Mouse (Mus musculus) kidney, postnatal 14 days (tissue): ENCODE results near the gene Tmem47.
A peak's percentile ranks its signal among the peaks of the same experiment; 100 is the strongest.

Experiments used
- DNase-seq: peaks from one replicate; pipeline ENCODE4 v3.0.0; 2022; ENCODE audit warnings: mixed read lengths

Gene Tmem47

DNA sequence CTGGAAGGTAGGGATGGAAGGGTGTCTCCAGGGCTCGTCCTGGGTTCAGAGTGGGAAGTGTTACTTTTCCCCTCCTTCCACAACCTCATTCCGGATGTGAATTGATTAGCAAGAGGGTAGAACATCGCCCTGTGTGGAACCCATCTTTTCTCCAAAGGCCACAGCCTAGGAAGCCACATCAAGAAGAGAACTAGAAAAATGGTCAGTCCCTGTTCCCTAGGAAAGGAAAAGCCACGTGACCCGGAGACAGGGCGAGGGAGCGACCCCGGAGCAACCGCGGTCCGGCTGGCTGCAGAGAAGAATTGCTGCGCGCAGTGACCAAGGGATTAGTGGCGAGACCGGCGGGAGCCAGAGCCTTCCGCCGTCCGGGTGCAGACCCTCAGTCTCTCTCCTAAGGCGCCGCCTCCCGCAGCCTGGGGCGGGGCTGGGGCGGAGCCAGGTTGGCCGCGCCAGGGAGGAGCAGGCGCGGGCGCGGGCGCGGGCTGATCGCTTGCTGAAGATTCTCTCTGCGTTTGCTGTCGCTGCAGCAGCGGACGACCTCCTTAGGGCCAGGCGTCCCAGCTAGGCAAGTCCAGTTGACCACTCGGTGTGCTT lies at the start of gene Tmem47:
Gene Tmem47, plus strand, starts transcription at position 489 of the 594 bp plus-strand sequence.
- peak; percentile 74 for DNase-seq

DNA sequence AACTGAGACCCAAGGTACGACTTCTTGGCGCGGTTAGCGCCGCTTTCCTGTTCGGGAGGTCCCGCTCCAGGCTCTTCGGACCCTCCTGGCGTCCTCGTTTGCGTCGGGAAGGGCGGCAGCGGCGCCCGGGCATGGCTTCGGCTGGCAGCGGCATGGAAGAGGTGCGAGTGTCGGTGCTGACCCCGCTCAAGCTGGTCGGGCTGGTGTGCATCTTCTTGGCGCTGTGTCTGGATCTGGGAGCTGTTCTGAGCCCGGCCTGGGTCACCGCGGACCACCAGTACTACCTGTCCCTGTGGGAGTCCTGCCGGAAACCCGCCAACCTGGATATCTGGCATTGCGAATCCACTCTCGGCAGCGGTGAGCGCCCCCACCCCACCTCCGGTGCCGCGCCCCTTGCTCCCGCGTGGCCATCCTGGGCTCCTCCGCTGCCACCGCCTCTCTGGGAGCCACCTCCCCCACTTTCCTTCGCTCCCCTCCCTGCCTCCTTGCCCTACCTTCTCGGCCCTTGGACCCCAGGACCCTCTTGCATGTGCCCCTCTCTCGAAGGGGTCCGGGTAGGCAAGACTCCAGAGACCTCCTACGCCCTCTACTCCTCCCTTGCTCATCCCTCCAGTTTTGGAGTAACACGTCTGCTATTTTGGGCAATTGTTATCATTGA lies 435 bp downstream of the Tmem47 start:
- DNase-seq, result no peak

DNA sequence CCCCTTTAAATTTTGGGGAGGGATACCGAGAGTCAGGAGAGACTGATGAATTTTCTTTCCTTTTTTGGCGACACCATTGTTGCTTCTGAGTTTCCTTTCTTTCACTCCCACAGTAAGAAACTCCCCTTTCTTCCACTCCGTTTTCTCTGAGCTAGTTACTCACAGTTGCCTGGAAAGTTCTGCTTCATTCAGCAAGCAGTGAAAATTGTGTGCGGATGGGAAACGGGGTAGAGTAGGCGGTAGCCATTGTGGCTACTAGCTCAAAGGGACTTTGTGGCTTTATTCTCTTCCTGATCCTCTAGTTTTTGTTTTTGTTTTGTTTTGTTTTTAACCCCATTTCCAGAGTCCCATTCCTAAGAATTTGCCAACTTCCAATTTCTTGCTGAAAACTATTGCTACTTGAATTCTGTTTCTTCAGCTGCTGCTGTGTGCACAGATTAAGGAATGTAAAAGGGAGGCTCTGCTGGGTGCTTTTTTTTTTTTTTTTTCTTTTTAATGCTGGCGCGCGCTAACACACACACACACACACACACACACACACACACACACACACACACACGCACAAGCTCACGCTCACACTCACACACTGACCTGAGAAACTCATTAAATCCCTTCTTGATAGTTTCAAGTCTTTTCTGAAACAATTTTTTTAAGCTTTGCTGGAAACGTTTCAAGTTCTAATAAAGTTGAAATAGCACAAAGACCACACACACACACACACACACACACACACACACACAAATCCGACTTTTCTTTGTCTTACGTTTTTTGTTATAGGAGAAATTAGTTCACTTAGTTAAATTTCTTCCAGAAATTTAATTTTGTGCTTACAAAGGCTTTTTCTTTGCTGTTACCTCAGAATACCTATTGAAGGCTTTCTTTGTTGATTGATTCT lies 1.5 kb downstream of the Tmem47 start:
- no peak for DNase-seq

DNA sequence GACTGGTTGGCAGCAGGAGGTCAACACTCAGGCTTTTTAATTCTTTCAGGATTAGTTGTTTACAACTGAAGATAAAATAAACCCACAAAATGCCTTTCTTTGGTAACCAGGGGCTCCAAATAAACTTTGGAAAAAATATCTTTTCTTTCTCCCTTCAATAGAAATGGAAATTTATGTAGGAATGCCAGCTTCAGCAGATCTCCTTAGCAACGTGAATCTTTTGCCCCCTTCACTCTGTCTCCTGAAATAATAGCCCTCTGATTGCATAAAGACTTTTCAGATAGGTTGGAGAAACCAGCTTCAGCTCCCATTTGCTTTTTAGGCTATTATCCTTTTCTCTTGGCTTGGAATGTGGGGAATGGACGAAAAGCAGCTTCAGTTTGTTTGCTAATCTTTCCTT lies 2.2 kb downstream of the Tmem47 start:
- DNase-seq, result no peak

DNA sequence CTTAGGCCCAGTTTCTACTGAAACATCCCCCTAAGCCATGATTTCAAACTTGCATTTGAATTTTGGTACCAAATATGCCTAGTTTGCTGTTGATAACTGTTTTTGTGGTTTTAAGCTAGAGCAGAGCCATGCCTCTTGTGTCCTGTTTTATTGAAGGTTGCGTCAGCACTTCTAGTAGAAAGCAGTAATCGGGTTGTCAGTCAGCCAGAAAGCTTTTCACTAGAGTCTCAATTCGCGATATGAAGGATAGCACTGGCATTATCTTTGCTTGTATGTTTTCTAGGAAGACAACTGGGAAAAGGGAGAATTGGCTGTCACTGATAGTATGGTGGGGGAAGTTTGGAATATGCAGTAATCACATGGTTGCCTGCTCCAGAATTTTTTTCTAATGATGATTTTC lies 3.3 kb downstream of the Tmem47 start:
- no peak for DNase-seq

DNA sequence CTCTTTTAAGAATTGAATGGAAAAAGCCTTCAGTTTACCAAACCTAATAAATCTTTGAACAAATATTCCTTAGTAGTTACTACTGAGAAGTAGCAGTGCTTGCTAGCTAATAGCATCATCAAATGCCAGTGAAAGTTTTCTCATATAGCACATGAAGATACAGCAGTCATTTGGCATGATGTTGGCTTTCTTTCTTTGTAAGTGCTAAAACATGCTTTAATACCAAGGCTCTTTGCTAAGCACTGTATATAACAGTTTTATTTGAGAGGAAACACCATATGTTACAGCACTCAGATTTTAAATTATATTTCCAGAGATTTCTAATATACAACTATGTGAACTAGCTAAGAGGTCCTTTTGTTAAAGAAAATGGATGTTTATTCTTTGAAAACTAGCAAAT lies 8.0 kb downstream of the Tmem47 start:
- no peak for DNase-seq

DNA sequence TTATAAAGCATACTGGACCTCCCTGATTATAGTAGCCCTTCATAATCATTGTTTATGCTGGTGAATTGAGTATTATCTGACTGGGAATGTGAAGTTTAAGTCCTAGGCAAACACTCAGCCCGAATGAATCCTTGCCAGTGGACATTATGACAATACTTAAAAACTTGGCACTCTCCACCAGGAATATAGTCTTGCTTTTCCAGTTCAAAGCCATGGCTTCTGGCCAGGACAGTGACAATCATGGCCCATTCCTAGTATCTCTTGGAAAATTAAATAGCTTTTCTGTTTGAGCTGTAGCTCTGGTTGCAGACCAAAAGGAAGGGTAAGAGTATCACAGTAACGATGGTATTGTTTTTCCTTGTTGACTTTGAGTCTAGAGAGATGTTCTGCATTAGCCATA lies 10.5 kb downstream of the Tmem47 start:
- peak; percentile 5 for DNase-seq

DNA sequence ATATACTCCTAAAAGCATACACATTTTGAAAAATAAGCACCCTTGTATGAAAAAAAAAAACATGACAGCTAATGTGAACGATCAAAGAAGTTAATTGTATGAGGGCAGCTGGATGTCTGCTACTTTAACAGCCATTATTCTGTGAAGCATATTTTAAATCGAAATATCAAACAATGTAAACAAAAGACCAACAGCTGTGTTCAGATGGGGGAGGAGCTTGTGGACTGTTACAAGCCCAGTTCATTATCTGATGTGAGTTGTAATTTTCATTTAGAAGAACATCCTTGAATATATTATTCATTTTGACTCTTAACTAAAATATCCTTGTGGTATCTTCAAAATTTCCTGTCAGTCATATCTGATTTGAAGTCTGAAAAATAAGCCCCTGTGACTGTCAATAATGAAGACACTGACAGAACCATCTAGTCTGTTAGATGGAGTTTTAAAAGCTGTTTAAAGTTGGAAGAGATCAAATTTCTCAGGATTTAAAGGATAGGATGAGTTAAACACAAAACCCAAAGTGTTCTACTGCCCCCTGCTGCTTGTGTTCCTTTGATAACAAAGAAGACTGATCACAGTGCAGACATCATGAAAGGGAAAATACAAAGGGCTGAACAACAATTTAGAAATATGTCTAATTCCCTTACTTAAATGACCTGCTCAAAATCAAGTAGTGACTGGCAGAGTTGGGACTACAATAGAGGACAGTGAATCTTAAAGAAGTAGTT lies 14.7 kb downstream of the Tmem47 start:
- DNase-seq, result peak; percentile 27

DNA sequence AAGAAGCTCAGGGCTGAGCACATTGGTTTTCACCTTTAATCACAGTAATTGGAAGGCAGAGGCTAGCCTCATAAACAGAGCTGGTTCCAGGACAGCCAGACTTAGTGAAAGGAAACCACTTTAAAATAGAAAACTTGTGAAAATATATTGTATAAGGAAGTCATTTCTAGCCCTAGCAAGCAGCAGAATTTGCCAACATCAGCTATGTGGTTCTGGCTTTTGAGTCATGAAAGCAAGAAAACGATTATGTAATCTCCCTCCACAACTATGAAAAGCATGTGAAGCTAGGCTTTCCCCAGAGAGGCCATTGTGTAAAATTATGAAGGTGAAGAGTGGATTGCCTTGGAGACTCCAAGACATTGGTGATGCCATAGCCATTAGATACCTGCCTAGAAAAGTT lies 76.9 kb downstream of the Tmem47 start:
- DNase-seq, result no peak
